Mouse (Mus musculus) liver, embryonic 14.5 days (tissue): ENCODE data around the gene Cdk11b. TPM values are rescaled to one million over a fixed set of nuclear protein-coding genes. Genes with fewer than 3 reads are reported as not detected.

Experiments used
- ATAC-seq: fragments of 200-750 bp; cut with Nextera tagmentation; 2 replicates; pipeline ENCODE4 v1.8.0; 2017; ENCODE audit warnings: moderate number of reproducible peaks, mild to moderate bottlenecking, moderate library complexity; ENCODE audit not compliant: insufficient read depth
- DNase-seq, 3 experiments: peaks; one replicate each; pipeline ENCODE4 v3.0.0-alpha.2; 2012 to 2013; ENCODE audit warnings: low read depth in 3 of 3, low spot score in 3 of 3
- H3K27ac ChIP-seq: fragments of 300-500 bp; sonication (generic); 2 replicates; pipeline ENCODE4 v1.5.1; 2014; ENCODE audit warnings: moderate library complexity, mild to moderate bottlenecking, control low read depth, inconsistent platforms
- H3K27me3 ChIP-seq: fragments of 300-500 bp; sonication (generic); 2 replicates; pipeline ENCODE4 v1.6.1; 2014; ENCODE audit warnings: mild to moderate bottlenecking, low read length, moderate library complexity; ENCODE audit not compliant: control insufficient read depth, insufficient read depth
- H3K36me3 ChIP-seq: fragments of 300-500 bp; sonication (generic); replicated peaks from 2 replicates; pipeline ENCODE4 v1.6.1; 2014; ENCODE audit warnings: low read depth; ENCODE audit not compliant: control insufficient read depth, insufficient read depth
- H3K4me1 ChIP-seq, 2 experiments: fragments of 200-500 bp in 1 of 2; fragments of 300-500 bp in 1 of 2; sonication (generic) in 1 of 2; replicated peaks; 2 replicates each; pipeline ENCODE4 v1.6.1; 2012 to 2014; ENCODE audit warnings: antibody characterized with exemption in 1 of 2, inconsistent platforms in 1 of 2, low read length in 1 of 2; ENCODE audit not compliant: control insufficient read depth in 2 of 2, insufficient read depth in 2 of 2
- H3K4me2 ChIP-seq: fragments of 300-500 bp; sonication (generic); 2 replicates; pipeline ENCODE4 v1.6.1; 2014; ENCODE audit warnings: low read depth, mild to moderate bottlenecking, control low read depth, moderate library complexity
- H3K4me3 ChIP-seq, 2 experiments: fragments of 200-500 bp in 1 of 2; fragments of 300-500 bp in 1 of 2; sonication (generic) in 1 of 2; 2 replicates each; pipeline ENCODE4 v1.5.1; 2012 to 2014; ENCODE audit warnings: low read depth in 2 of 2, low read length in 2 of 2, mild to moderate bottlenecking in 2 of 2, control low read depth in 1 of 2, inconsistent platforms in 1 of 2, moderate library complexity in 1 of 2; ENCODE audit not compliant: insufficient read depth in 1 of 2
- H3K9ac ChIP-seq: fragments of 300-500 bp; sonication (generic); replicated peaks from 2 replicates; pipeline ENCODE4 v1.6.1; 2014; ENCODE audit warnings: mild to moderate bottlenecking, control low read depth, moderate library complexity
- H3K9me3 ChIP-seq: fragments of 300-500 bp; sonication (generic); 2 replicates; pipeline ENCODE4 v1.6.1; 2016; ENCODE audit warnings: low read length, mixed read lengths; ENCODE audit not compliant: control insufficient read depth
- CTCF ChIP-seq: IDR thresholded peaks from 2 replicates; pipeline ENCODE4 v1.5.1; 2016; ENCODE audit warnings: antibody characterized with exemption, low read depth, control low read depth
- EP300 ChIP-seq: IDR thresholded peaks from 2 replicates; pipeline ENCODE4 v1.6.1; 2016; ENCODE audit warnings: antibody characterized with exemption, low read depth
- WGBS: fragments of 180-500 bp; shearing (Covaris S2); extraction: QIAGEN DNeasy Blood & Tissue Kit; methylation state at CpG from one replicate; pipeline ENCODE4 v1.1.7; 2014; ENCODE audit not compliant: insufficient replicate concordance; 5-methylcytosine and 5-hydroxymethylcytosine counted together
- polyA plus RNA-seq, 2 experiments: library from polyadenylated mRNA; depleted of rRNA in 1 of 2; stranded (reverse) in 1 of 2; unstranded in 1 of 2; fragments of >200 nt; fragmentation: Nextera tagmentation in 1 of 2; extraction: Ambion mirVana in 1 of 2; gene quantifications; 2 replicates each; pipeline versions ENCODE4 v1.2.1 to v1.2.3; 2012 to 2014

Gene Cdk11b
- polyA plus RNA-seq, 2 experiments: 16.3 to 21.4 TPM

DNA sequence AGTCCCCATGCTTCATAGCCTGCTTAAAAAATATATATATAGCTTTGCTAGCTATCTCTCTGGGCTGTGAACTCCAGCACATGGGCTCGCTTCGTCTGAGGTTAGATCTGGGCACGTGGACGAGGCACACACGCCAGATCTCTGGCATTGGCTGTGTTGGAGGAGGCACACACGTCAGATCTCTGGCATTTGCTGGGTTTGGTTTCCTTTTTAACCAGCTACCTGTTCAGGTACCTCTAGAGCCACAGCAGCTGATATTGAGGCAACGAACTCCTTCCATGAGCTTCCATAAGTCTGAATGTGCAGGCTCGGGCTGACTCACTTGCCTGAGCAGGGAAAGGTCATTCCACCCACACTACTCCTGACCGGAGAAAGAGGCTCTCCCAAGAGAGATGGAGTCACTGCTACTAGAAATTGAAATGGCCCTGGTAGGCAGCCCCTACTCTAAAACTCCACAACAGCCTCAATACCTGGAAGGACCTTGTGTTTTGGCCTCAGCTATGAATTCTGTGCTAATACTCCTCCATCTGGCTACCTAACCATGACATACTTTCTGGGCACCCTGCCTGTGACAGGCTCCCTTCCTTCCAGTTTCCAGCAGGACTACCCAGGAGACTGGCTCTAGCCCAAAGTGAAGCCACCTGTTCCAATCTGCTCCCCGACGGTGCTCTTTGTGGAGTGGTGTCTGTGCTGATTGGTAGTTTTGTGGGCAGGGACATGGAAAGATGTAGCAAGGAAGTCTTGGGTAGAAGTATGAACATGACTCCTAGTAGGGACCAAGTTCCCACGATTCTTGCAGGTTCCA lies 66.1 kb downstream of the Cdk11b start:
- Histone ChIP-seq H3K4me3 (no peak overlapping the region), H3K9ac (no peak overlapping the region), H3K36me3 (no peaks in the 10 kb centered on the region), H3K27me3 (peaks cover 26% of the 10 kb centered on the region), H3K4me1 (no peaks in the 10 kb centered on the region; a peak in 1 of 4 replicates), H3K9me3 (no peaks in the 10 kb centered on the region), H3K4me2 (no peak overlapping the region), H3K27ac (no peak overlapping the region)
- TF ChIP-seq EP300: no peak
- no peak for TF ChIP-seq CTCF
- ATAC-seq: no peak
- DNase-seq: no peak
- 65% methylated on average over 12 of the region's 12 CpGs for WGBS

DNA sequence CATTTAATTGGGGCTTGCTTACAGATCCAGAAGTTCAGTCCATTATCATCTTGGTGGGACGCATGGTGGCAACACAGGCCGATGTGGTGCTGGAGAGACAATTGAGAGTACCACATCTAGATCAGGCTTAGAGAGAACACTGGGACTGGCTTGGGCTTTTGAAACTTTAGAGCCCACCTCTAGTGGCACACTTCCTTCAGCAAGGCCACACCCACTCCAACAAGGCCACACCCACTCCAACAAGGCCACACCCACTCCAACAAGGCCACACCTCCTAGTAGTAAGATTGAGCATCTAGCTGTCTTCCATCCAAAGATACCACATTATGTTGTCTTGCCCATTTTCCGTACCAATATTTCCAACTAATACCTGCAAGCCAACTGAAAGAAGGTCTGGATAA lies 67.8 kb downstream of the Cdk11b start:
- DNase-seq (no peak), ATAC-seq (no peak)
- no peak overlapping the region for H3K27ac ChIP-seq
- no peak overlapping the region for H3K4me2 ChIP-seq
- no peaks in the 10 kb centered on the region; a peak in 1 of 4 replicates for H3K4me1 ChIP-seq
- no peak overlapping the region for H3K4me3 ChIP-seq
- no peak for TF ChIP-seq EP300
- no peak for TF ChIP-seq CTCF
- no peaks in the 10 kb centered on the region for H3K36me3 ChIP-seq
- H3K9ac ChIP-seq: no peak overlapping the region
- 89% methylated on average over 3 of the region's 3 CpGs for WGBS
- H3K9me3 ChIP-seq: no peaks in the 10 kb centered on the region
- H3K27me3 ChIP-seq: peaks cover 30% of the 10 kb centered on the region

DNA sequence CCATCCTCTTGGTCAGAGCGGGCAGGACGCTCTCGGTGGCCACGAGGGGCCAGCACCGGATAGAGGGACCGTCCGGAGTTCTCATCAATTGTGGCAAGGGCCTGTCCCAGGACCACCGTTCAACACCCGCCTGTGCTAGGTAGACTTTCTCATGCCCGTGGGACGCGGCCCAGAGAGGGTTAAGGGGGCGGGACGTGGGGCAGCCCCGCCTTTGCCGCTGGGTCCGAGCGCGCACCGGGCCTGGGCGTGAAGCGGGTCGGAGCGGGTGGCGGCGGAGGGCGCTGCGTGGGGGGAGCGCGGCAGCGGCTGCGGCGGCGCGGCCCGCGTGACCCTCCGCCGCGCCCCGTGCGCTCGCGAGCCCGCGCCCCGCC lies 69.4 kb downstream of the Cdk11b start, which contains the start of gene Fndc10:
TSS of gene Fndc10 (plus strand) at position 232 of the 371 bp plus-strand sequence.
- ATAC-seq (peak; percentile 16; the same call in 1 of the 2 replicates), DNase-seq (no peak)
- Histone ChIP-seq H3K9me3 (no peaks in the 10 kb centered on the region), H3K9ac (no peak within 1 kb of the TSS), H3K27me3 (peaks cover 30% of the 10 kb centered on the region), H3K27ac (no peak within 1 kb of the TSS), H3K4me3 (peak within 1 kb of the TSS; percentile 34 to 43), H3K4me2 (peak within 1 kb of the TSS; percentile 61), H3K36me3 (no peaks in the 10 kb centered on the region), H3K4me1 (no peaks in the 10 kb centered on the region; a peak in 1 of 4 replicates)
- TF ChIP-seq CTCF: no peak
- no peak for TF ChIP-seq EP300
- WGBS: 1% methylated on average over 46 of the region's 47 CpGs

DNA sequence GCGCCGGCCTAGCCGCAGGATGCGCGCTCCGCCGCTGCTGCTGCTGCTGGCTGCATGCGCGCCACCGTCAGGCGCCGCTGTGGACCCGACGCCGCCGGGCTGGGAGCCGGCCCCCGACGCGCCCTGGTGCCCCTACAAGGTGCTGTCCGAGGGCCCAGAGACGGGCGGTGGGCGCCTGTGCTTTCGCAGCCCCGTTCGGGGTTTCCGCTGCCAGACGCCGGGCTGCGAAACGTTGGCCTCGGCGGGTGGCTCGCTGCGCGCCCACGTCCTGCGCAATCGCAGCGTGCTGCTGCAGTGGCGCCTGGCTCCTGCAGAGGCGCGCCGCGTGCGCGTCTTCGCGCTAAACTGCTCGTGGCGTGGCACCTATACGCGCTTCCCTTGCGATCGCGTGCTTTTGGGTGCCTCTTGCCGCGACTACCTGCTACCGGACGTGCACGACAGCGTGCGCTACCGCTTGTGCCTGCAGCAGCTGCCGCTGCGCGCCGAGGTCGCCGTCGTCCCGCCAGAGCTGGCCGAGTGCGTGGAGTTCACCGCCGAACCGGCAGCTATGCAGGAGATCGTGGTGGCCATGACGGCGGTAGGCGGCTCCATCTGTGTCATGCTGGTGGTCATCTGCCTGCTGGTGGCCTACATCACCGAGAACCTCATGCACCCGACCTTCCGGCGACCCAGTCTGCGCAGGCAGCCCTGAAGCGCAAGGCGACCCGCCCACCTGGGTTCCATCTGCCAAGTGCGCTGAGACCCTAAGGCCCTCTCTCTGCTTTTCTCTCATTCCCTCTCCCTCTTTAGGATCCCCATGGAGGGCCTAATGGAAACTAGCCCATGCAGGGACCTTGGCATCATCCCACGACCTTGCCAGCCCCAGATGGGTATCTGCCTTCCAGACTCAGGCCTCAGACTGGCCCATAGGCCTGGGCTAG lies 70.1 kb downstream of the Cdk11b start:
- H3K4me3 ChIP-seq: peak overlapping the region; percentile 34 to 43
- no peak overlapping the region for H3K27ac ChIP-seq
- H3K36me3 ChIP-seq: no peaks in the 10 kb centered on the region
- peak; percentile 11; the same call in 1 of the 2 replicates for TF ChIP-seq CTCF
- TF ChIP-seq EP300: no peak
- 2% methylated on average over 92 of the region's 92 CpGs for WGBS
- DNase-seq (no peak), ATAC-seq (no peak)
- H3K9ac ChIP-seq: no peak overlapping the region
- no peaks in the 10 kb centered on the region; a peak in 1 of 4 replicates for H3K4me1 ChIP-seq
- peak overlapping the region; percentile 61 for H3K4me2 ChIP-seq
- H3K9me3 ChIP-seq: no peaks in the 10 kb centered on the region
- H3K27me3 ChIP-seq: peaks cover 30% of the 10 kb centered on the region

DNA sequence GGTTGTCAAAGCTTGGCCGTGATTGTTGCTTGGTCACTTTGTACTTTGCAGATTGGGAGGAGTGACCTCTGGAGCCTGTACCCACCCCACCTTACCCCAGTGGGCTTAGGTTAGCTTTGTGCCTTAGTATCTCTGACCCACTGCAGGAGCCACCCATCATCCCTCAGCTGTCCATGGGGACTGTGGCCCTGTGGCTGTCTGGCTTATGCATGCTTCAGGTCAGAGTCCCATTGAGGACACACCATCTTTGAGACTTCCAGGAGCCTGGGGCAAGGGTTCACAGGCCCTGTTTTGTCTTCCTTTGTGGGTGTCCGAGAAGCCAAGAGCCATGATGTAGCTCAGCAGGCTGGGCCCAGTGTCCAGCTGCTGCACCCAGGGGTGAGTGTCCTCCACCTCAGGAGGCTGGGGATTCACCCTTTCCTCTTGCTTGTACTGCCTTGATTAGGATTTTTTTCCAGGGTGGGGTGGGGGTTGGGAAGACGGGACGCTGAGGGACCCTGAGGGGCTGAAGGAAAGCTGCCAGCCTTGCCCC lies 70.9 kb downstream of the Cdk11b start:
- Histone ChIP-seq H3K36me3 (no peaks in the 10 kb centered on the region), H3K4me3 (no peak overlapping the region), H3K4me1 (no peaks in the 10 kb centered on the region; a peak in 1 of 4 replicates), H3K9me3 (no peaks in the 10 kb centered on the region), H3K27ac (no peak overlapping the region), H3K9ac (no peak overlapping the region), H3K4me2 (no peak overlapping the region), H3K27me3 (peaks cover 30% of the 10 kb centered on the region)
- TF ChIP-seq CTCF (no peak), EP300 (no peak)
- ATAC-seq (no peak), DNase-seq (no peak)
- WGBS: 68% methylated on average over 4 of the region's 4 CpGs
